Mouse (Mus musculus) midbrain, embryonic 15.5 days (tissue): ENCODE measurements around the gene Keap1. TPM values are rescaled to one million over a fixed set of nuclear protein-coding genes. Genes with fewer than 3 reads are reported as not detected.
A peak's percentile ranks its signal among the peaks of the same experiment; 100 is the strongest.

Source experiments
- ATAC-seq: fragments of 200-750 bp; cut with Nextera tagmentation; replicated peaks from 2 replicates; pipeline ENCODE4 v1.8.0; 2017; ENCODE audit warnings: moderate TSS enrichment
- H3K27ac ChIP-seq: fragments of 300-500 bp; sonication (generic); 2 replicates; pipeline ENCODE4 v1.5.1; 2015; ENCODE audit warnings: mild to moderate bottlenecking, inconsistent platforms
- H3K27me3 ChIP-seq: fragments of 300-500 bp; sonication (generic); replicated peaks from 2 replicates; pipeline ENCODE4 v1.6.1; 2015; ENCODE audit warnings: inconsistent platforms
- H3K36me3 ChIP-seq: fragments of 300-500 bp; sonication (generic); replicated peaks from 2 replicates; pipeline ENCODE4 v1.6.1; 2015; ENCODE audit warnings: inconsistent platforms
- H3K4me1 ChIP-seq: fragments of 300-500 bp; sonication (generic); 2 replicates; pipeline ENCODE4 v1.6.1; 2015; ENCODE audit warnings: inconsistent platforms
- H3K4me2 ChIP-seq: fragments of 300-500 bp; sonication (generic); 2 replicates; pipeline ENCODE4 v1.6.1; 2015; ENCODE audit warnings: inconsistent platforms, mild to moderate bottlenecking, moderate library complexity
- H3K4me3 ChIP-seq: fragments of 300-500 bp; sonication (generic); 2 replicates; pipeline ENCODE4 v1.5.1; 2015; ENCODE audit warnings: mild to moderate bottlenecking, inconsistent platforms
- H3K9ac ChIP-seq: fragments of 300-500 bp; sonication (generic); 2 replicates; pipeline ENCODE4 v1.6.1; 2015; ENCODE audit warnings: mild to moderate bottlenecking, inconsistent platforms
- H3K9me3 ChIP-seq: fragments of 300-500 bp; sonication (generic); 2 replicates; pipeline ENCODE4 v1.6.1; 2016; ENCODE audit warnings: inconsistent platforms
- WGBS: fragments of 180-500 bp; shearing (Covaris S2); methylation state at CpG from one replicate; pipeline ENCODE4 v1.1.7; 2015; ENCODE audit warnings: mixed read lengths; 5-methylcytosine and 5-hydroxymethylcytosine counted together
- polyA plus RNA-seq: library from polyadenylated mRNA; unstranded; fragments of >200 nt; fragmentation: Nextera tagmentation; extraction: Ambion mirVana; gene quantifications from 2 replicates; pipeline ENCODE4 v1.2.1, GENCODE M21; 2015

The Keap1 gene
- polyA plus RNA-seq, result 75.4 and 78.7 TPM in 2 replicates

DNA sequence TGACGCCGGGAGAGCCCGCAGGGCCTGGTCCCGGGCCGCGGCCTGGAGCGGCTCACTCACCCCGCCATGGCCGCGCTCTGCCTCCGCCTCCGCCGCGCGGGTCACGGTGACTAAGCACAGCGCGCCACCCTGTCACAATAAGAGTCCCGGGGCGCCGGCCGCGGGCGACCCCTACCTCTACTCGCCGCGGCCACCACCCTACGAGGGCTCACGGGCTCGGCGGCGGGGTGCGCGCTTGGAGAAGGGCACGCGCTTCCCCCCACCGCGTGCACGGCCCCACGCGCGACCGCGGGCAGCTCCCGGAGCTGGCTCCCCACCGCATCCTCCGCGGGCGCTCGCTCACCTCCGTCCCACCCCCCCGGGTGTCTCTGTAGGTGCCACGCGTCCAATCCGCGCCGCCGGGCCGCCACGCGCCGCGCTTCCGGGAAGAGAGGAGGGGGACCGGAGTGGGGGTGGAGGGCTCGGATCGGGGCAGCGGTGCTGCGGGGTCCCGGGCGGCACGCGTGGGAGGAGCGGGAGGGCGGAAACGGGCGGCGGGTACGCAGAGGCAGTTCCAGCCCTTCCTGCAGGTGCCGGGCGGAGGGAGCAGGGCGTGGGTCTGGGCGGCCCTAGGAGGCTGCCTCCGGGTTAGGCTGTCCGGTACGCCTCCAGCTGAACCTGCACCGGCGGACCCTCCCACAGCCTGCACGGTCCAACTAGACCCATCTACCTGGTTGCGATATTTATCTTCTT is at the start of gene Keap1:
Keap1 (minus strand) TSS at position 629 of the 732 bp plus-strand sequence.
- ATAC-seq, result peak; percentile 83
- H3K27me3 ChIP-seq, result peaks cover 18% of the 10 kb centered on the region
- H3K4me2 ChIP-seq, result peak within 1 kb of the TSS; percentile 72
- no peaks in the 10 kb centered on the region; the same call in 1 of the 2 replicates for H3K36me3 ChIP-seq
- H3K9ac ChIP-seq, result peak within 1 kb of the TSS; percentile 98
- H3K9me3 ChIP-seq, result no peaks in the 10 kb centered on the region
- peaks cover 32% of the 10 kb centered on the region for H3K4me1 ChIP-seq
- H3K4me3 ChIP-seq, result peak within 1 kb of the TSS; percentile 85
- WGBS, result under 1% methylated on average over 71 of the region's 90 CpGs
- peak within 1 kb of the TSS; percentile 87 for H3K27ac ChIP-seq

DNA sequence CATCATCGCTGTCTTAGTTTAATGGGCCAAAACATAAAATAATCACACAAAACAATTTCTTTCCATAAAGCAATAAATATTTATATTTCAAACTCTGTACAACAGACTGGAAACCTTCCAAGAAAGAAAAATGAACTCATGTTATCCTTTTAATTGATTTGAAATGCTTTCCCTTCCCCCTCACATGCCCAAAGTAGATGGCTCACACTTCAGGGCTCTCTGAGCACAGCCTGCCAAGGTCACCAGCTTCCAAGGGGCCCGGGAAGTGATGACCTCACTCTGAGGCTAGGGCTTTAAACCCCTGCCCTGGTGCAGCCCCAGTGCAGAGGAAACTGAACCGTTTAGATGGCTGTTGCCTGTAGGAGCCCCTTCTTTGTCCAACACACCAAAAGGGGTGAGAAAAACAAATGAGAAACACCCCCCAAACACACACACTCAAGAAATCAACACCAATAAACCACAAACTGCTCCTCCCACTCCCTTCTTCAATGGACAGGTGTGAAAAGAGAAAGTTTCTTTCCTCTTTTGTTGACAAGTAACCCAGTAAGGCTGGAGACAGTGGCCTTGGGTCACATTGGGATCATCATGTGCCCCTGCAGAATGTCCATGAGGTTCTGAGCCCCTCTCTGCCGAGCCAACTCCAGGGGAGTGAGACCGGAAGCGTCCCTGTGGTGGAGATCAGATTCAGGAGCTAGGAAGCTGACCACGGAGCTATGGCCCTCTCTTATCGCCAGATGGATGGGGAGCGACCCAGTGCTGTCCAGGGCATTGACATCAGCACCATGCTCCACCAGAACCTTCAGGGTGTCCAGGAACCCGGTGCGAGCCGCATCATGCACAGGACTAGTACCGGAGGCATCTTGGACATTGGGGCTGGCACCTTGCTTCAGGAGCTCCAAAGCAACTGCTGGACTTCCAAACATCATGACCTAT is 49.5 kb upstream of the Keap1 start:
- ATAC-seq, result no peak
- Histone ChIP-seq H3K36me3 (peaks cover 3% of the 10 kb centered on the region; the same call in 1 of the 2 replicates), H3K4me2 (peak overlapping the region; percentile 83), H3K4me3 (peak overlapping the region; percentile 85), H3K27me3 (no peaks in the 10 kb centered on the region), H3K4me1 (peaks cover 37% of the 10 kb centered on the region), H3K9me3 (no peaks in the 10 kb centered on the region), H3K27ac (peak overlapping the region; percentile 92), H3K9ac (peak overlapping the region; percentile 77; the same call in 1 of the 2 replicates)
- WGBS, result 78% methylated on average over 13 of the region's 13 CpGs

DNA sequence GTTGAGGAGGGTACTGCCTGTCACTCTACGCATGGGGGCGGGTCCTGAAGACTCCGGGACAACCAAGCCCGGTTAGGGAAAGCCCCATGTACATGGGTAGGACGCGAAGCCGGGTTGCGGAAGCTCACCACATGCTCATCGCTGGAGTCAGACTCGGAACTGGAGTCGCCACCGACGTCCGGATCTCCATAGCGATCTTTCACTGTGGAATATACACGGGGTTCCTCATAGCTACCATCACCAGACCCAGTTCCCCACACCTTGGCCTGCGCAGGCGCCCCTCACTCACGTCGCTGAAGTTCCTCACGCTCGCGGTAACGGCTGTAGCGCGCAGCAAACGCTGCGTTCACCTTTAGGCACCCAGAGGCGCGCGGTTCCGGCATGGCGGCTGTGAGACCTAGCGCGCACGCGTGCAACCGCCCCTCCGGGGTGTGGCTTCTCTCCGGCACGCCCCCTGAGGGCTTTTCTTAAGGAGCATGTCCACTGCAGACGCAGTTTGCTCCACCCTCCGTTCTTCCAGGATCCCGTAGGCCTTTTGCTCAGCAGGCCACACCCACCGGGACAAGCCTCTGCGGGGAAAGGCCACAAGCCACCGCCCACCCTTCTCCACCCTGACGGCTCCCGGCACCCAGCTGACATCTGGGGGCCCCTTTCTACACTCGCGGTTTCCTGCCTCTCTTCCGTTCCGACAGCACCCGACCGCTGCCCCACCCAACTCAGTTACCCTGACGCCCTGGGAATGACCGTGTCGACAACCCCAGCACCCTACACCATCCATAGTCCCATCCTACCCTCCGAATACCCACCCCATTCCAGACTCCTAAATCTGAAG is 48.6 kb upstream of the Keap1 start, which contains the start of gene Kri1:
Kri1 (minus strand) TSS at position 399 of the 832 bp plus-strand sequence.
- Histone ChIP-seq H3K36me3 (peaks cover 5% of the 10 kb centered on the region; the same call in 1 of the 2 replicates), H3K9ac (peak within 1 kb of the TSS; percentile 77), H3K4me2 (peak within 1 kb of the TSS; percentile 83), H3K27ac (peak within 1 kb of the TSS; percentile 92), H3K4me3 (peak within 1 kb of the TSS; percentile 85), H3K4me1 (peaks cover 37% of the 10 kb centered on the region), H3K27me3 (no peaks in the 10 kb centered on the region), H3K9me3 (no peaks in the 10 kb centered on the region)
- WGBS, result under 1% methylated on average over 59 of the region's 59 CpGs
- ATAC-seq, result peak; percentile 75

DNA sequence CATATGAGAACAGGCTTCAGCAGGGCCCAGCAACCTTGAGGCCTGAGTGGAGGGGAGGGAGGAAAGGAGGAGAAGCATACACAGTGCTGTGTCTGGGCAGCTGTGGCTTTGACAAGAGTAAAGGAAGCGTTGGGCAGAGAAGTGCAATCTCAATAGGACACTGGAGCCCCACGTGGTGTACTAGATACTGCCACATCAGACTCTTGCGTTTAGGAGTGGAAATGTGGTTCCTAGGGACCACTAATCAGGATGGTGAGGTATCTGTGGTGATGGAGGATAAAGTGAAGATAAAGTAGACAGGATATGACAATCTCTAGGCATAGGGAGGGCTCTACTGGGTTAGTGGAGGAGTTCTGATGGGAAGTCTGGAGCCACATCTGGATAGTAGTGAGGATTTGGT is 47.6 kb upstream of the Keap1 start:
- no peak for ATAC-seq
- H3K4me2 ChIP-seq, result peak overlapping the region; percentile 83
- peak overlapping the region; percentile 77 for H3K9ac ChIP-seq
- H3K27ac ChIP-seq, result no peak overlapping the region
- H3K27me3 ChIP-seq, result no peaks in the 10 kb centered on the region
- H3K4me1 ChIP-seq, result peaks cover 37% of the 10 kb centered on the region
- peak overlapping the region; percentile 85 for H3K4me3 ChIP-seq
- H3K9me3 ChIP-seq, result no peaks in the 10 kb centered on the region
- 73% methylated on average over 3 of the region's 3 CpGs for WGBS
- H3K36me3 ChIP-seq, result peaks cover 10% of the 10 kb centered on the region; the same call in 1 of the 2 replicates

DNA sequence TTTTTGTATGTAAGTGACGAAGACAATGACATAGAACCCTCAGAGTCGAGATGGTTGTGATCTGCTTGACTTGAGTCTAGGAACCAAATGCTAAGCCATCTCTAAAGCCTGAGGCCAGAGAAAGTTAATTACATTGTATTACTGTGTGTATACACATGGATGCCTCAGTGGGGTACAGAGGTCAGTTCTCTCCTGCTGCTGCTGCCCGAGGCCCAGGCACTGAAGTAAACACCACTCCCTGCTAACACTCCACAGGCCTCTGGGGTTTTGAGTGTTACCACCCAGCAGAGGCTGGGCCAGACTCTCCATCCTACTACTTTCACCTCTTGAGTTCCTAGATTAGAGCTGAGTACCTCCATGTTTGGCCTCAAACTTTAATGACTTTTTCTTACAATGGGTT is 44.8 kb upstream of the Keap1 start:
- Histone ChIP-seq H3K4me1 (peaks cover 20% of the 10 kb centered on the region), H3K27me3 (no peaks in the 10 kb centered on the region), H3K4me2 (no peak overlapping the region), H3K4me3 (no peak overlapping the region), H3K9me3 (no peaks in the 10 kb centered on the region), H3K36me3 (peaks cover 30% of the 10 kb centered on the region), H3K9ac (no peak overlapping the region), H3K27ac (no peak overlapping the region)
- ATAC-seq, result no peak
- WGBS, result 92% methylated on average over 3 of the region's 3 CpGs

DNA sequence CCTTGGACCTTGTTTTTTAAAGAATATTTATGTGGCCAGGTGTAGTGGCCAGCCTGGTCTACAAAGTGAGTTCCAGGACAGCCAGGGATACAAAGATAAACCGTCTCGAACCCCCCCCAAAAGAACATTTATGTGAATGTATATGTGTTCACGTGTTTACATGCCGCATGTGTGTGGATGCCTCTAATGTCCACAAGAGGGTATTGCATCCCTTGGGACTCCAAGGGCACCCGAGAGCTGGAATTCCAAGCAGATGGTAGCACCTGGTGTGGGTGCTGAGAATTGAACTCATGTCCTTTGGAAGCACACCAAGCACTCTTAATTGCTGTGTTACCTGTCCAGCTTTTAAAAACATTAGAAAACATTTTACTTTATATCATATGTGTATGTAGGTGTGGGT is 44.4 kb upstream of the Keap1 start:
- H3K9ac ChIP-seq, result no peak overlapping the region
- H3K4me3 ChIP-seq, result no peak overlapping the region
- WGBS, result 91% methylated on average over 5 of the region's 5 CpGs
- H3K4me1 ChIP-seq, result peaks cover 16% of the 10 kb centered on the region
- no peak for ATAC-seq
- peaks cover 30% of the 10 kb centered on the region for H3K36me3 ChIP-seq
- no peaks in the 10 kb centered on the region for H3K27me3 ChIP-seq
- H3K27ac ChIP-seq, result no peak overlapping the region
- no peaks in the 10 kb centered on the region for H3K9me3 ChIP-seq
- H3K4me2 ChIP-seq, result no peak overlapping the region

DNA sequence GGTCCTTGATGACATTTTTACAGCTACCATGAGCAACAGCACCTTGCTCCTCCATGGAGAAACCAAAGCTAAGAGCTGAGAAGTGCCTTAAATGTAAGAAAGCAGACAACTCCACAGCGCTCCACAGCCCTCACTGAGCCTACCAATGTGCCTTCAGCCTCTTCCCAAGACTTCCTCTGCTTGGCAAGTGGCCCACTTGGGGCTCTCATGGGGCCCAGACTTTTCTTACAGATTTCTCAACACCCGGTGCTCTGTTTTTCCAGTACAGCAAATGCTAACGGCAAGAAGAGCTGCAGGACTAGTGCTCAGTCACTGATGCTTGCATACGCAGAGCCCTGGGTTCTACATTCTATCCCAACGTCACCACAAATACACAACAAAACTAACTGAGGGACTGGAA is 38.6 kb upstream of the Keap1 start:
- Histone ChIP-seq H3K9ac (no peak overlapping the region), H3K4me3 (no peak overlapping the region), H3K27ac (no peak overlapping the region), H3K36me3 (peaks cover 63% of the 10 kb centered on the region), H3K4me2 (no peak overlapping the region), H3K27me3 (no peaks in the 10 kb centered on the region), H3K4me1 (no peaks in the 10 kb centered on the region), H3K9me3 (no peaks in the 10 kb centered on the region)
- no peak for ATAC-seq
- WGBS, result 93% methylated on average over 5 of the region's 5 CpGs

DNA sequence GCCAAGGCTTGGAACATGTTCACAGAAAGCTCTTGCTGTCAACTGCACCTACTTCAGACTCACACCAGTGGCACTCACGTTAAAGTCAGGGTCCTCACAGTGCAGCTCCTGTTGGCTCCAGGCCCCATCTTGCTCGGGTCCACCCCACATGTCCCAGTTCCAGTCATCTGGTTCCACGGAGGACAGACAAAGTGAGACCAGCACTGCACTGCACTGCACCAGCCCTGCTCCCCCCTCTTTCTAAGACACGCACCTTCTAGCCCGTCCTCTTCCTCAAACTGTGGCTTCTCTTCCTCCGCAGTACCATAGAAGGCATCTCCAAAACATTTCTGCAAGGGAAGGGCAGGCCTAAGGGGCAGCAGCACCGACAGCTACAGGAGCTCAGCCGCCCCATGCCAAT is 37.1 kb upstream of the Keap1 start:
- ATAC-seq, result 0 out of 2 replicates have a peak, but pooled peaks have one; percentile 6
- Histone ChIP-seq H3K4me3 (no peak overlapping the region), H3K4me1 (no peaks in the 10 kb centered on the region), H3K36me3 (peaks cover 68% of the 10 kb centered on the region), H3K27me3 (no peaks in the 10 kb centered on the region), H3K4me2 (no peak overlapping the region), H3K9ac (no peak overlapping the region), H3K27ac (no peak overlapping the region), H3K9me3 (no peaks in the 10 kb centered on the region)
- WGBS, result 88% methylated on average over 8 of the region's 8 CpGs

DNA sequence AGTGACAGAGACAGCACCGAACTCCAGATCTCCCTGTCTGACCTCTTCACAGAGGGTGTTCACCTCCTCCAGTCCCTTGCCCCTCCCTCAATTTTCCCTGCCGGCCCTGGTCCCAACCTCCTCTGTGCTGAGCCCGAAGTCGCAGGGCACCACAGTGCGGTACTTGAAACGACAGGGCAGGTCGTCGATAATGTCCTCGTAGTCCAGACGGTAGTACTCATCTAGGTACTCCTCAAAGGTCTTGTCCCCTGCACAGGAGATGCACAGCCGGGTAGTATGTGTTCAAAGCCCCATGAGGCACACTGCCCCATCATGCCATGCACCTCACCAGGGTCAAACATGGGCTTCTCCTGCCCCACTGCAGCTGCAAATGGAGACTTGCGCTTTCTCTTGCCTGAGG is 36.6 kb upstream of the Keap1 start:
- WGBS, result 91% methylated on average over 12 of the region's 12 CpGs
- no peaks in the 10 kb centered on the region for H3K27me3 ChIP-seq
- peaks cover 70% of the 10 kb centered on the region for H3K36me3 ChIP-seq
- no peak overlapping the region for H3K9ac ChIP-seq
- no peaks in the 10 kb centered on the region for H3K4me1 ChIP-seq
- no peak overlapping the region for H3K4me2 ChIP-seq
- H3K9me3 ChIP-seq, result no peaks in the 10 kb centered on the region
- ATAC-seq, result no peak
- no peak overlapping the region for H3K27ac ChIP-seq
- H3K4me3 ChIP-seq, result no peak overlapping the region

DNA sequence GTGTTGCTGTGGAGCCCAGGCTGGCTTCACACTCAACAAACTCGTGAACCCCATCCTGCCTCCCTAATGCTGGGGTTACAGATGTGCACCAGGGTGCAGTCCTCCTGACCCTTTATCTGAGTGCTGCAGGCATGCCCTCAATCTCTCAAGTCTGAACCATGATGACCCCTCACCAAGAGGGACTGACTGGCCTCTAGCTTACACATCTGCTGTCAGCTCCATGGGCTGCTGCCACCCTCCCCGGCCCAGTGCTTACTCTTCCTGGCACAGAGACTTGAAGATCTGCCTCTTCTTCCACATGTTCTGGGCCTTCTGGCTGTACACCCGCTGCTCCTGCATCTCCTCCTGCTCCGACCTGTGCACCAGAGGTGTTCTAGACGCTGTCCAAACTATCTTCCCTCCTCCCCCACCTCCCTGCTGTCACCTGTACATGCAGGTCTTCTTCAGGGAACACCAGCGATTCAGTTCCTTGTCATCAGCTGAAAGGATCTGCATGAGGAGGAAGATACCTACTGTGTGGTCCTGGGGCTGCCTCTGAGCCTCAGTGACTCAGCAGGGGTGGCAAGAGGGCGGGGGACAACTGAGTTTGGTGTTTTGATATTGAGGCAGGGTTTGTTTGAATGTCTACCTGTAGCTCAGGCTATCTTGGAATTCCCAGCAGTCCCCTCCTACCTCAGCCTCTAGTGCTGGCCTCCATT is 36.0 kb upstream of the Keap1 start:
- Histone ChIP-seq H3K27me3 (no peaks in the 10 kb centered on the region), H3K36me3 (peaks cover 75% of the 10 kb centered on the region), H3K9ac (no peak overlapping the region), H3K4me1 (no peaks in the 10 kb centered on the region), H3K9me3 (no peaks in the 10 kb centered on the region), H3K4me2 (no peak overlapping the region), H3K27ac (no peak overlapping the region), H3K4me3 (no peak overlapping the region)
- ATAC-seq, result no peak
- 89% methylated on average over 7 of the region's 7 CpGs for WGBS

DNA sequence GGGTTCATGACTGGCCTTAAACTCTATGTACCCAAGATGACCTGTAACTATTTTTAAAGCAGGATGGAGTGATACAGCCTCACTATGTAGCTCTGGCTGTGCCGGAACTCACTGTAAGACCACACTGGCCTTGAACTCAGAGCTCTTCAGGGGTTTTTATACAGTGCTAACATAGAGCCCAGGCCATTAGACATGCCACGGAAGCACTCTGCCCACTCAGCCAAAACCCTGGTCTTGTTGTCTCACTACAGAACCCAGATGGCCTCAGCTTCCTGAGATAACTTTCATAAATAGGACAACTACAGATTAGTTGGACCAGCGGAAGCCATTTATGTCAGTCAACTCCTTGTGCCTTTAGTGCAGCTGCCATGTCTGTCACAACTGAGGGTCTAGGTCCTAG is 35.2 kb upstream of the Keap1 start:
- ATAC-seq, result no peak
- WGBS, result 96% methylated on average over 3 of the region's 3 CpGs
- peaks cover 71% of the 10 kb centered on the region for H3K36me3 ChIP-seq
- no peaks in the 10 kb centered on the region for H3K9me3 ChIP-seq
- no peak overlapping the region for H3K4me3 ChIP-seq
- no peaks in the 10 kb centered on the region for H3K4me1 ChIP-seq
- H3K4me2 ChIP-seq, result no peak overlapping the region
- H3K27ac ChIP-seq, result no peak overlapping the region
- no peak overlapping the region for H3K9ac ChIP-seq
- no peaks in the 10 kb centered on the region for H3K27me3 ChIP-seq
